Comparison of ENCODE assay signal across 25 mouse cellular contexts in genomic region chr10:40831267-40831666, GRCm38 (mm10). TPM values are rescaled to one million over a fixed set of nuclear protein-coding genes. Genes with fewer than 3 reads are reported as not detected.
DNase-seq lines count a peak whose midpoint lies in the region; ATAC-seq and TF ChIP-seq lines count a peak whose summit lies in the region.
"Had no signal": no experiment of that assay in that cellular context is flagged by ENCODE, and none has a peak within 500 bp of the region (broad histone marks: within the 10 kb centered on the region; RNA-seq: fewer than 3 reads in every experiment).

No protein-coding gene starts in this region.

- H3K4me3 ChIP-seq in embryonic facial prominence, embryonic 14.5 days (ENCODE audit: low read depth, low read length), result no peak overlapping the region
- H3K4me3 ChIP-seq in embryonic facial prominence, embryonic 10.5 days, result no peak overlapping the region
- H3K4me3 ChIP-seq in layer of hippocampus, adult 2 months, result no peak overlapping the region
- H3K4me3 ChIP-seq in cortical plate, adult 2 months (ENCODE audit: insufficient read depth, low read length), result no peak overlapping the region
- no peak overlapping the region for H3K4me3 ChIP-seq in stomach, postnatal 0 days (ENCODE audit: low read depth, low read length)
- H3K4me3 ChIP-seq: embryonic facial prominence, embryonic 13.5 days; forebrain, embryonic 10.5 days; forebrain, embryonic 13.5 days; heart, adult 2 months; heart, embryonic 10.5 days; hindbrain, embryonic 12.5 days; hindbrain, embryonic 15.5 days had no signal

- no peak overlapping the region for H3K4me2 ChIP-seq in embryonic facial prominence, embryonic 14.5 days (ENCODE audit: low read depth, low read length)
- no peak overlapping the region for H3K4me2 ChIP-seq in stomach, postnatal 0 days (replicated peaks; ENCODE audit: low read depth)
- H3K4me2 ChIP-seq: embryonic facial prominence, embryonic 13.5 days; forebrain, embryonic 13.5 days; hindbrain, embryonic 12.5 days; hindbrain, embryonic 15.5 days had no signal

- no peak for TF ChIP-seq CTCF in layer of hippocampus, adult 2 months (conservative IDR thresholded peaks at IDR 0.05)
- no peak for TF ChIP-seq CTCF in cortical plate, adult 2 months (IDR thresholded peaks at IDR 0.05; ENCODE audit: extremely low read depth, insufficient read depth, low read length)
- no peak for TF ChIP-seq CTCF in stomach, postnatal 0 days (IDR thresholded peaks at IDR 0.05; ENCODE audit: low read depth)

- DNase-seq in embryonic facial prominence, embryonic 14.5 days (ENCODE audit: low spot score), result peak; percentile 39
- no peak for DNase-seq in embryonic facial prominence, embryonic 10.5 days (ENCODE audit: low spot score)
- DNase-seq in layer of hippocampus, adult 2 months (ENCODE audit: low spot score in 2 of 2), result no peak
- no peak for DNase-seq in layer of hippocampus, adult 8-10 months (ENCODE audit: low spot score in 2 of 2)
- peak; percentile 12 for DNase-seq in retina, postnatal 1 day
- DNase-seq in retina, embryonic 14.5 days (ENCODE audit: low spot score), result no peak
- no peak for DNase-seq in stomach, postnatal 0 days (ENCODE audit: low spot score)
- DNase-seq: adrenal gland, adult 8-10 months; adrenal gland, postnatal 25 days; cerebellum, adult 18-20 months; cerebellum, adult 9-10 months; cerebellum, postnatal 14 days; gastrocnemius, postnatal 25 days; heart, adult 2 months had no signal

- H3K36me3 ChIP-seq in embryonic facial prominence, embryonic 14.5 days (ENCODE audit: control insufficient read depth, insufficient read depth, low read length), result peaks cover 59% of the 10 kb centered on the region
- H3K36me3 ChIP-seq in embryonic facial prominence, embryonic 10.5 days (replicated peaks), result peaks cover 66% of the 10 kb centered on the region
- peaks cover 9% of the 10 kb centered on the region for H3K36me3 ChIP-seq in stomach, postnatal 0 days (ENCODE audit: control insufficient read depth, insufficient read depth, low read length)

- H3K27me3 ChIP-seq in embryonic facial prominence, embryonic 14.5 days (replicated peaks; ENCODE audit: control insufficient read depth, insufficient read depth, low read length), result no peaks in the 10 kb centered on the region
- H3K27me3 ChIP-seq in embryonic facial prominence, embryonic 10.5 days (replicated peaks; ENCODE audit: low read depth, poor library complexity, severe bottlenecking), result no peaks in the 10 kb centered on the region
- H3K27me3 ChIP-seq in stomach, postnatal 0 days (ENCODE audit: control insufficient read depth, insufficient read depth, low read length), result no peaks in the 10 kb centered on the region
- H3K27me3 ChIP-seq: CH12.LX; embryonic facial prominence, embryonic 13.5 days; forebrain, embryonic 13.5 days; hindbrain, embryonic 12.5 days; hindbrain, embryonic 15.5 days had no signal

- H3K9me3 ChIP-seq in embryonic facial prominence, embryonic 14.5 days (ENCODE audit: control insufficient read depth, low read length), result no peaks in the 10 kb centered on the region
- H3K9me3 ChIP-seq in embryonic facial prominence, embryonic 10.5 days, result no peaks in the 10 kb centered on the region
- no peaks in the 10 kb centered on the region for H3K9me3 ChIP-seq in stomach, postnatal 0 days (ENCODE audit: control insufficient read depth, low read length)
- H3K9me3 ChIP-seq: embryonic facial prominence, embryonic 13.5 days; forebrain, embryonic 10.5 days; forebrain, embryonic 13.5 days; heart, embryonic 10.5 days; hindbrain, embryonic 12.5 days; hindbrain, embryonic 15.5 days had no signal

- H3K27ac ChIP-seq in embryonic facial prominence, embryonic 14.5 days (replicated peaks; ENCODE audit: low read depth, low read length), result no peak overlapping the region
- H3K27ac ChIP-seq in embryonic facial prominence, embryonic 10.5 days (replicated peaks), result no peak overlapping the region
- H3K27ac ChIP-seq in layer of hippocampus, adult 2 months, result peak overlapping the region; percentile 80
- H3K27ac ChIP-seq in cortical plate, adult 2 months (ENCODE audit: insufficient read depth, low read length), result peak overlapping the region; percentile 91; the same call in 1 of the 2 replicates
- no peak overlapping the region for H3K27ac ChIP-seq in stomach, postnatal 0 days (replicated peaks)
- H3K27ac ChIP-seq: embryonic facial prominence, embryonic 13.5 days; forebrain, embryonic 10.5 days; forebrain, embryonic 13.5 days; heart, adult 2 months; heart, embryonic 10.5 days; hindbrain, embryonic 12.5 days; hindbrain, embryonic 15.5 days had no signal

- TF ChIP-seq POLR2A in cortical plate, adult 2 months (IDR thresholded peaks at IDR 0.05; ENCODE audit: extremely low read depth, insufficient read depth, low read length), result no peak

- H3K4me1 ChIP-seq in embryonic facial prominence, embryonic 14.5 days (ENCODE audit: control insufficient read depth, insufficient read depth, low read length), result no peaks in the 10 kb centered on the region
- H3K4me1 ChIP-seq in embryonic facial prominence, embryonic 10.5 days, result no peaks in the 10 kb centered on the region
- peaks cover 6% of the 10 kb centered on the region for H3K4me1 ChIP-seq in cortical plate, adult 2 months (ENCODE audit: control insufficient read depth, insufficient read depth, low read length)
- no peaks in the 10 kb centered on the region for H3K4me1 ChIP-seq in stomach, postnatal 0 days (replicated peaks; ENCODE audit: control insufficient read depth, insufficient read depth)
- H3K4me1 ChIP-seq: forebrain, embryonic 13.5 days; heart, embryonic 10.5 days; hindbrain, embryonic 12.5 days; hindbrain, embryonic 15.5 days had no signal

- WGBS in embryonic facial prominence, embryonic 14.5 days, result 78% methylated on average over 4 of the region's 7 CpGs
- 90% methylated on average over 7 of the region's 7 CpGs for WGBS in embryonic facial prominence, embryonic 10.5 days
- 77% methylated on average over 6 of the region's 7 CpGs for WGBS in stomach, postnatal 0 days

- 0 out of 2 replicates have a peak, but pooled peaks have one; percentile 78 for ATAC-seq in embryonic facial prominence, embryonic 14.5 days (ENCODE audit: low read depth)
- no peak for ATAC-seq in stomach, postnatal 0 days (ENCODE audit: low FRiP score, low TSS enrichment)
- ATAC-seq: activated CD4-positive, CD25-positive, alpha-beta regulatory T cell, adult 4 months; forebrain, embryonic 13.5 days; forebrain, embryonic 16.5 days had no signal

- TF ChIP-seq EP300 in stomach, postnatal 0 days (optimal IDR thresholded peaks at IDR 0.05), result no peak

- H3K9ac ChIP-seq in embryonic facial prominence, embryonic 14.5 days (ENCODE audit: low read depth, low read length), result no peak overlapping the region
- no peak overlapping the region for H3K9ac ChIP-seq in stomach, postnatal 0 days (ENCODE audit: low read length)
- H3K9ac ChIP-seq: embryonic facial prominence, embryonic 13.5 days; forebrain, embryonic 13.5 days; hindbrain, embryonic 12.5 days; hindbrain, embryonic 15.5 days had no signal

RNA-seq across cellular contexts. Expression of gene Cdc40, which starts 51.8 kb away (rescaled TPM):
- 27.1 and 27.6 TPM in 2 replicates for polyA plus RNA-seq in embryonic facial prominence, embryonic 14.5 days (2014; fragmentation: Nextera tagmentation; extraction: Ambion mirVana)
- polyA plus RNA-seq in embryonic facial prominence, embryonic 10.5 days (2016; fragmentation: Nextera tagmentation; extraction: Ambion mirVana), result 40.0 and 40.6 TPM in 2 replicates
- total RNA-seq in layer of hippocampus, adult 2 months (2021), result 10 to 100 TPM; 67.1 to 73.9 TPM
- total RNA-seq in layer of hippocampus, adult 8-10 months (2022), result 10 to 100 TPM; 50.4 to 61.9 (median 59.2) TPM
- 30.0 and 33.5 TPM in 2 replicates for polyA plus RNA-seq in cortical plate, adult 2 months (2012; rRNA removed)
- polyA plus RNA-seq in stomach, postnatal 0 days (2015; fragmentation: Nextera tagmentation; extraction: Ambion mirVana), result 11.7 and 12.0 TPM in 2 replicates

RNA-seq across cellular contexts. Expression of gene Wasf1, which starts 52.0 kb away (rescaled TPM):
- 13.9 and 17.4 TPM in 2 replicates for polyA plus RNA-seq in embryonic facial prominence, embryonic 14.5 days (2014; fragmentation: Nextera tagmentation; extraction: Ambion mirVana)
- polyA plus RNA-seq in embryonic facial prominence, embryonic 10.5 days (2016; fragmentation: Nextera tagmentation; extraction: Ambion mirVana), result 45.9 and 50.1 TPM in 2 replicates
- total RNA-seq in layer of hippocampus, adult 2 months (2021), result 100 to 1,000 TPM; 412 to 418 TPM
- total RNA-seq in layer of hippocampus, adult 8-10 months (2022), result 100 to 1,000 TPM; 310 to 364 (median 325) TPM
- 138 and 151 TPM in 2 replicates for polyA plus RNA-seq in cortical plate, adult 2 months (2012; rRNA removed)
- polyA plus RNA-seq in stomach, postnatal 0 days (2015; fragmentation: Nextera tagmentation; extraction: Ambion mirVana), result 3.2 and 4.0 TPM in 2 replicates
- total RNA-seq: CH12.LX; hematopoietic stem cell, adult 5-6 weeks had no signal

Comparison
In these comparisons a context has a peak if more than half of its experiments do, and no peak if none do; other contexts are left out.
1. DNase-seq: peak in embryonic facial prominence, embryonic 14.5 days (single experiment) and retina, postnatal 1 day (single experiment); none in embryonic facial prominence, embryonic 10.5 days (single experiment), layer of hippocampus, adult 2 months (0 of 2), layer of hippocampus, adult 8-10 months (0 of 2), retina, embryonic 14.5 days (single experiment) and stomach, postnatal 0 days (single experiment).
2. H3K27ac ChIP-seq: peak in layer of hippocampus, adult 2 months (single experiment) and cortical plate, adult 2 months (single experiment); none in embryonic facial prominence, embryonic 14.5 days (single experiment), embryonic facial prominence, embryonic 10.5 days (single experiment) and stomach, postnatal 0 days (single experiment).